Mouse (Mus musculus) testis, adult 2 months (tissue): ENCODE data around the gene Dync1i1.

Experiments used
- CTCF ChIP-seq: fragments of 200-500 bp; IDR thresholded peaks from 2 replicates; pipeline ENCODE4 v1.5.1; 2012; ENCODE audit warnings: low read depth, mild to moderate bottlenecking, inconsistent platforms, low read length, moderate library complexity; ENCODE audit not compliant: control insufficient read depth, insufficient read depth, insufficient replicate concordance
- POLR2A ChIP-seq: fragments of 200-500 bp; IDR thresholded peaks from 2 replicates; pipeline ENCODE4 v1.6.1; 2012; ENCODE audit warnings: low read depth, mild to moderate bottlenecking, inconsistent platforms, low read length, moderate library complexity; ENCODE audit not compliant: control insufficient read depth

GRCm38 (mm10) chr6:5756509-5757130 lies 31.2 kb downstream of the Dync1i1 start:
- TF ChIP-seq CTCF (no peak), POLR2A (no peak)
